Mouse (Mus musculus) intestine, embryonic 15.5 days (tissue): ENCODE measurements around the gene Traf3. TPM values are rescaled to one million over a fixed set of nuclear protein-coding genes. Genes with fewer than 3 reads are reported as not detected.

Source experiments
- ATAC-seq: fragments of 200-750 bp; cut with Nextera tagmentation; 2 replicates; pipeline ENCODE4 v1.8.0; 2017; ENCODE audit warnings: moderate TSS enrichment, moderate library complexity
- H3K27ac ChIP-seq: fragments of 300-500 bp; sonication (generic); 2 replicates; pipeline ENCODE4 v1.5.1; 2015; ENCODE audit warnings: mild to moderate bottlenecking, inconsistent platforms
- H3K27me3 ChIP-seq: fragments of 300-500 bp; sonication (generic); replicated peaks from 2 replicates; pipeline ENCODE4 v1.6.1; 2015; ENCODE audit warnings: inconsistent platforms
- H3K36me3 ChIP-seq: fragments of 300-500 bp; sonication (generic); 2 replicates; pipeline ENCODE4 v1.6.1; 2015; ENCODE audit warnings: inconsistent platforms
- H3K4me1 ChIP-seq: fragments of 300-500 bp; sonication (generic); replicated peaks from 2 replicates; pipeline ENCODE4 v1.6.1; 2015; ENCODE audit warnings: inconsistent platforms
- H3K4me2 ChIP-seq: fragments of 300-500 bp; sonication (generic); replicated peaks from 2 replicates; pipeline ENCODE4 v1.6.1; 2015; ENCODE audit warnings: mild to moderate bottlenecking, inconsistent platforms
- H3K4me3 ChIP-seq: fragments of 300-500 bp; sonication (generic); replicated peaks from 2 replicates; pipeline ENCODE4 v1.5.1; 2015; ENCODE audit warnings: inconsistent platforms
- H3K9ac ChIP-seq: fragments of 300-500 bp; sonication (generic); 2 replicates; pipeline ENCODE4 v1.6.1; 2015; ENCODE audit warnings: inconsistent platforms
- H3K9me3 ChIP-seq: fragments of 300-500 bp; sonication (generic); 2 replicates; pipeline ENCODE4 v1.6.1; 2016; ENCODE audit warnings: inconsistent platforms
- WGBS: fragments of 180-500 bp; shearing (Covaris S2); methylation state at CpG from one replicate; pipeline ENCODE4 v1.1.7; 2015; 5-methylcytosine and 5-hydroxymethylcytosine counted together
- polyA plus RNA-seq: library from polyadenylated mRNA; unstranded; fragments of >200 nt; fragmentation: Nextera tagmentation; extraction: Ambion mirVana; gene quantifications from 2 replicates; pipeline ENCODE4 v1.2.1, GENCODE M21; 2015

Gene Traf3
- polyA plus RNA-seq, 1 experiment from 2014 or later, result 7.8 TPM

DNA sequence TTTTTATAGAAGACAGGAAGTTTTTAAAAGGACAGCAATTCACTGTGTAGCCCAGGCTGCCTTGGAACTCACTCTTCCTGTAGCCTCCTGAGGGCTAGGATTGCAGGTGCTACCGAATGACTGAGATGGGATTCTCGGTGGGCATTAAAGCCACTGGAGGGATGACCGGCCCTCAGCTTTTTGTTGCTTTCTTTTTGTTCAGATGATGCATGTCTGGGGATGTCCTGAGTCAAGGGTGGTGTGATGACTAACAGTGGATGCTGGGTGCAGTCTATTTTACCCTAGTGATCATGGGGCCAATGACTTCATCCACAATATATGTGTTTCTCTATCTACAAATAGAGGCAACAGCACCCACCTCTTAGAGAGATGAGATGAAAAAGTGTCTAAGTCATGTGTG is 20.8 kb downstream of the Traf3 start:
- Histone ChIP-seq H3K9me3 (no peaks in the 10 kb centered on the region), H3K27me3 (no peaks in the 10 kb centered on the region), H3K9ac (no peak overlapping the region), H3K27ac (no peak overlapping the region), H3K4me2 (no peak overlapping the region), H3K4me1 (no peaks in the 10 kb centered on the region), H3K4me3 (no peak overlapping the region), H3K36me3 (no peaks in the 10 kb centered on the region)
- 91% methylated on average over 3 of the region's 3 CpGs for WGBS
- no peak for ATAC-seq

DNA sequence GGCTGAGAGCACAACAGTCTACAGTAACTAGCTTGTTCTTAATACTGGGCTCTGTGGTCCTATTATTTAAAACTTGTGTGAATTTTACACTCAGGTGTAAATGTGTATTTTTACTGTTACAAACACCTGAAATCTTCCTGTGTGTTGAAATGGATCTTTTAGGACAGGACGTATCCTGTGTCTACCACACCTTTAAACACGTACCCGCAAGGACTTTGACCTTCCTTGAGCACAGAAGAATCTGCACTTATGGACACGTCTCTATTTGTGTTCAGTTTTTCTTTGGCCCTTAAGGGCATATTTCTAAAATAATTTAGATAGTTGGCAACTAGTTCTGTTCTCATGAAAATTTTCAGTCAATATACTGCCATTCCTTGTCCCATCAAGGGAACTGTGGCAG is 22.1 kb downstream of the Traf3 start:
- H3K4me3 ChIP-seq, result no peak overlapping the region

DNA sequence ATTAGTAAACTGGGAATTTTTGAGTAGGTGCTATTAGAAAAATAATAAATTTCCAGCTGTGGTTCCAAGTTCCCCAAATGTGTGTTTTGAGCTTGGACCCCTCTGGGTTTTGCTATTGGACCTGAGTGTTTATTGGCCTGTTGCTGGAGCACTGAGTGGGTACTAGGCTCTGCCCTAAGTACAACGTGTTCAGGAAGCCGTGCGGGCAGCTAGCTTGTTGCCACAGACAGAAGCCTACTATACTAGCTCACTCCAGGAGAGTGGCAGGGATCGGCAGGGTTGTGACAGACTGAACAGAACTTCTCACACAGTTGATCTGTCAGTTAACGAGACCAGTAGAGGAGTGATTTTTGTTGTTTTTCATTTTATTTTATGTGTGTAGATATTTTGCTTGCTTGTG is 24.2 kb downstream of the Traf3 start:
- Histone ChIP-seq H3K4me2 (no peak overlapping the region), H3K27ac (no peak overlapping the region), H3K9ac (no peak overlapping the region), H3K9me3 (no peaks in the 10 kb centered on the region), H3K4me3 (no peak overlapping the region), H3K4me1 (peaks cover 11% of the 10 kb centered on the region), H3K36me3 (no peaks in the 10 kb centered on the region), H3K27me3 (no peaks in the 10 kb centered on the region)
- WGBS, result 92% methylated on average over 5 of the region's 5 CpGs
- no peak for ATAC-seq

More for the DNA sequence above, 22.1 kb downstream of the Traf3 start:
- peaks cover 5% of the 10 kb centered on the region for H3K4me1 ChIP-seq
- no peaks in the 10 kb centered on the region for H3K36me3 ChIP-seq
- H3K9me3 ChIP-seq, result no peaks in the 10 kb centered on the region
- no peak overlapping the region for H3K9ac ChIP-seq
- H3K27me3 ChIP-seq, result no peaks in the 10 kb centered on the region
- H3K27ac ChIP-seq, result no peak overlapping the region
- 73% methylated on average over 4 of the region's 4 CpGs for WGBS
- no peak overlapping the region for H3K4me2 ChIP-seq
- ATAC-seq, result no peak

DNA sequence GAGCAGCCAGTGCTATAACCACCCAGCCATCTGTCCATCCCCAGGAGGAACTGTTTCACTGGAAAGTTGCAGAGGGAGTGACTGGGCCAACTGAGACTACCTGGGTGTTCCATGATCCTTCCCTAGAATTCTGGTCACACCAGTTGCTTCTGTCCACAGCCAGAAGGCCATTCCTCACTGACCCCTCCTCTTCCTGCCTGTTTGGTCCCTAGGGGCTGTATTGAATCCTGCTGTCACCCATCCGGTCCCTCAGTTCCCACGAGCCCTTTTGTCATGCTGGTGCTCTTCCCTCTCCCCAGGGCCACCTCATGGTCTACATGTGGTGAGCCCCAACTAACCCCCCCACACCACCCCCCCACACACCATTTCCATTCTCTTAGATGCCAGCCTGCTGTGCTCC is 24.7 kb downstream of the Traf3 start:
- 75% methylated on average over 2 of the region's 2 CpGs for WGBS
- no peak for ATAC-seq

DNA sequence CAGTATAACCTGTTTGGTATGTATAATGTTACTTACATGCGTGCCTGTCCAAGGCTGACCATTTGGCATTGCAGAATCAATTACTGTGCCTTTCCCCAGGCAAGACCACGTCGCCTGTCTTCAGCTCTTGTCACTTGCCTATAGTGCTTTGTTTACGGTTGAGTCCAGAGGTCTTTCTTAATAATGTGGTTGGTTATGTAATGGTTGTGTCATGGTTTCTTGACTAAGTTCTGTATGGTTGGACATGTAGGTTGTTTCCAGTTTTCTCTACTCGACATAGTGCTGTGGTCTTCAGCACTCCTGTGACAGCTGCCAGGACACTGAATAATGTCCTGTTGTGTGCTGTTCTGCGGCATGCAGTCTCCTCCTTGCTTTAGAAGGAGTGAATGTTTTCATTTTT is 26.6 kb downstream of the Traf3 start:
- no peak for ATAC-seq
- Histone ChIP-seq H3K9me3 (no peaks in the 10 kb centered on the region), H3K27ac (no peak overlapping the region), H3K36me3 (no peaks in the 10 kb centered on the region), H3K4me3 (no peak overlapping the region), H3K4me1 (peaks cover 11% of the 10 kb centered on the region), H3K4me2 (no peak overlapping the region), H3K27me3 (no peaks in the 10 kb centered on the region), H3K9ac (no peak overlapping the region)
- WGBS, result 71% methylated on average over 6 of the region's 6 CpGs

More for the DNA sequence above, 24.7 kb downstream of the Traf3 start:
- H3K27me3 ChIP-seq, result no peaks in the 10 kb centered on the region
- no peaks in the 10 kb centered on the region for H3K9me3 ChIP-seq
- no peaks in the 10 kb centered on the region for H3K36me3 ChIP-seq
- H3K4me3 ChIP-seq, result no peak overlapping the region
- H3K9ac ChIP-seq, result no peak overlapping the region
- H3K4me1 ChIP-seq, result peaks cover 11% of the 10 kb centered on the region
- H3K4me2 ChIP-seq, result no peak overlapping the region
- no peak overlapping the region for H3K27ac ChIP-seq

DNA sequence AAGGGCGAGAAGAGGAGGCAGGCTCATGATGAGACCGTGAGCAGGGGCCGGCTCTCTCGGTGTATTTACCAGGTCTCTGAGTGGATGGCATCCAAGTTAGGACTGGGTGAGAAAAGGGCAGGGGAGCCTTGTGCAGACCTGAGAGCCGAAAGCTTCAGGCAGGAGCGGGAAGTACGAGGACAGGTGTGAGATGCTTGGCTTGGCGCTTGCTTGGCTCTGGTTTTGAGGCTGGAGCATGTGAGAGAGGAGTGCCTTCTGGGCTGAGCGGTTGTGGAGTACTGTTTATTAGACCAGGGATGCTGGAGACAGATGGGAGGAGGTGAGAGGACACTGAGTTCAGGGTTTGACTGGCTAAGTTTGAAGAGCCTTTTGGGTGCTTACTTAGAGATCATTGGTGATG is 27.2 kb downstream of the Traf3 start:
- H3K4me3 ChIP-seq, result no peak overlapping the region
- no peaks in the 10 kb centered on the region for H3K36me3 ChIP-seq
- no peaks in the 10 kb centered on the region for H3K9me3 ChIP-seq
- peaks cover 11% of the 10 kb centered on the region for H3K4me1 ChIP-seq
- WGBS, result 65% methylated on average over 9 of the region's 9 CpGs
- H3K4me2 ChIP-seq, result no peak overlapping the region
- ATAC-seq, result no peak
- H3K27me3 ChIP-seq, result no peaks in the 10 kb centered on the region
- no peak overlapping the region for H3K27ac ChIP-seq
- no peak overlapping the region for H3K9ac ChIP-seq

DNA sequence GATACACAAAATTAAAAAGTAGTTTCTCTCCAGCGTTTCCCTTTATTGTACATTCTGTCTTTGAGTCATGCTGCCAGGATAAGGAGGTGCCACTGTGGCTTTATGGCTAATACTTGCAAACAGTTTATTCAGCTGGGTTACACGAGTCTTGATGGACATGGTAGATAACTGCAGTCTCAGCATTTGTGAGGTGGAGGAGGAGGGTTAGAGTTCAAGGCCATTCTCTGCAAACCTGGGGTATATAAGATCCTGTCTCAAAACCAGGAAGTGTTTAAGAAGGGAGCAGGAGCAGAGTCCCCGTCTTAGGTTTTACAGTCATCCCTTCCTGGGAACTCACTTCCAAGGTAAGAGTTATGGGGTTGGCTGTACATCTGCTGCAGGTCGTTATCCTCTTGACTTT is 30.4 kb downstream of the Traf3 start:
- Histone ChIP-seq H3K4me3 (no peak overlapping the region), H3K9ac (no peak overlapping the region), H3K9me3 (no peaks in the 10 kb centered on the region), H3K4me1 (peaks cover 11% of the 10 kb centered on the region), H3K36me3 (no peaks in the 10 kb centered on the region), H3K4me2 (no peak overlapping the region), H3K27ac (no peak overlapping the region), H3K27me3 (no peaks in the 10 kb centered on the region)
- ATAC-seq, result 0 out of 2 replicates have a peak, but pooled peaks have one; percentile 56
- 60% methylated on average over 4 of the region's 4 CpGs for WGBS

DNA sequence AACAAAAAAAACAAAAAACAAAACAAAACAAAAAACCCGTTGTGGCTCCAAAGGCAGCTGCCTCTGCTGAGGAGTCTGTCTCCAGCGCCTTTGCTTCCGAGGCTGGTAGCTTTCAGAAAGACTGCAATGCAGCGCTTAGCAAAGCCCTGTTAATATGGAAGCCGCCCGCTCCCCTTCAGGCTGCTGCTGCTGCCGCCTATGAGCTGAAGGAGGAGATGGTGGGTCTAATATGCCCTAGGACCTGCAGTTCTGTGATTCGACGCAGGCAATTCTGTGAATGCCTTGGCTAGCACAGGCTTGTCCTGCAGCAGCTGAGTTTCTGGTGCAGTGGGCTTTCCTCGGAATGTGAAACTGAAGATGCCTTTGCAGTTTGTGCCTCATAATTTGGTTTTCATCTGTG is 36.9 kb downstream of the Traf3 start:
- 71% methylated on average over 10 of the region's 10 CpGs for WGBS
- Histone ChIP-seq H3K9ac (no peak overlapping the region), H3K4me1 (no peaks in the 10 kb centered on the region), H3K9me3 (no peaks in the 10 kb centered on the region), H3K4me2 (no peak overlapping the region), H3K36me3 (no peaks in the 10 kb centered on the region), H3K27ac (no peak overlapping the region), H3K27me3 (no peaks in the 10 kb centered on the region), H3K4me3 (no peak overlapping the region)
- ATAC-seq, result no peak

DNA sequence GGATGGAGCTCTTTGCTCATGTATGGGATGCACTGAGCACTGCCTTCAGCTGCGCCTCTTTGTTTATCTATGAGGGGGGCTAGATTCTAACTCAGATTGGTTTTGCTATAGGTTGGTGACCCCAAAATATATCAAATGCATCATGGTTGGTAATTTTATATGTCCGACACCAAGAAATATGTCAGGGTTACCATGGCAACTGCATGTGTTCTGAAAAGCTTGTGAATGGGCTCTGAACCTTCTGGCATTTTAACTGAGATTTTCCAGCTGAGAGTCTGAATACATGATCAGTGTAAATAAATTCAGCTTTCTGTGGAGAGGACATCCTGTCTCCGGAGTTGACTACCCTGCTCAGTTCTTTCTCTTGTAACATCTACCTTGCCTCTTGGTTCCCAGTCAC is 37.8 kb downstream of the Traf3 start:
- WGBS, result 69% methylated on average over 3 of the region's 3 CpGs
- Histone ChIP-seq H3K27ac (no peak overlapping the region), H3K9ac (no peak overlapping the region), H3K36me3 (0 out of 2 replicates have a peak, but pooled peaks cover under 1% of the 10 kb centered on the region), H3K4me1 (no peaks in the 10 kb centered on the region), H3K9me3 (no peaks in the 10 kb centered on the region), H3K4me3 (no peak overlapping the region), H3K4me2 (no peak overlapping the region), H3K27me3 (no peaks in the 10 kb centered on the region)
- ATAC-seq, result no peak

DNA sequence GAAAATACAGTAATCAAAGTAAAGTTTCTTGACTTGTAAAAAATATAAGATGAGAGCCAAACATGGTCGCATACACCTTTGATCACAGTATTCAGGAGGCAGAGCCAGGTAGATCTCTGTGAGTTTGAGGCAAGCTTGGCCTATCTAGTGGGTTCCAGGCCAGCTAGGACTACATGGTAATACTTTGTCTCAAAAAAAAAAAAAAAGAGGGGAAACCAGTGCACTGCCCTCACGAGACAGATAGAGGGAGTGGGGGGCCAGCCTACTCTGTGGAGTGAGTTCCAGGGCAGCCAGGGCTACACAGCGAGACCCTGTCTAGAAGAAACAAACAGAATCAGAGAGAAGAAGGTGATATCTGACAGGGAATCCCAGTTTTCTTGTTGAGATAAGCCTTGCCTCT is 41.5 kb downstream of the Traf3 start:
- Histone ChIP-seq H3K4me3 (no peak overlapping the region), H3K9me3 (no peaks in the 10 kb centered on the region), H3K9ac (no peak overlapping the region), H3K36me3 (0 out of 2 replicates have a peak, but pooled peaks cover 3% of the 10 kb centered on the region), H3K27me3 (no peaks in the 10 kb centered on the region), H3K27ac (no peak overlapping the region), H3K4me2 (no peak overlapping the region), H3K4me1 (no peaks in the 10 kb centered on the region)
- 70% methylated on average over 3 of the region's 3 CpGs for WGBS
- ATAC-seq, result no peak

DNA sequence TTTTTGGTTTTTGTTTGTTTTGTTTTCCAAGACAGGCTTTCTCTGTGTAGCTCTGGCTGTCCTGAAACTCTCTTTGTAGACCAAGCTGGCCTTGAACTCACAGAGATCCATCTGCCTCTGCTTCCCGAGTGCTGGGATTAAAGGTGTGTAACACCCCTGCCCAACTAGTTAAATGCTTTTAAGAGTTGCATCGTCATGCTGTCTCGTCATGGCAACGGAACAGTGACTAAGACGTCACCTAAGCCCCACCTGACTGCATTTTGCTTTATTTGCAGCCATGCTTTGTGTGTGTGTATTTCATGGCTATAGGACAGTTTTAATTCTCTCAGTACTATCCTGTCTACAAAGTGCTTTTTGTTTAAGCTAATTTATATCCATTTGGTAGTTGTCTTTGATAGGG is 45.6 kb downstream of the Traf3 start:
- Histone ChIP-seq H3K36me3 (0 out of 2 replicates have a peak, but pooled peaks cover 3% of the 10 kb centered on the region), H3K4me3 (no peak overlapping the region), H3K9me3 (no peaks in the 10 kb centered on the region), H3K27ac (no peak overlapping the region), H3K27me3 (no peaks in the 10 kb centered on the region), H3K9ac (no peak overlapping the region), H3K4me2 (no peak overlapping the region), H3K4me1 (no peaks in the 10 kb centered on the region)
- WGBS, result 84% methylated on average over 5 of the region's 5 CpGs
- ATAC-seq, result no peak

DNA sequence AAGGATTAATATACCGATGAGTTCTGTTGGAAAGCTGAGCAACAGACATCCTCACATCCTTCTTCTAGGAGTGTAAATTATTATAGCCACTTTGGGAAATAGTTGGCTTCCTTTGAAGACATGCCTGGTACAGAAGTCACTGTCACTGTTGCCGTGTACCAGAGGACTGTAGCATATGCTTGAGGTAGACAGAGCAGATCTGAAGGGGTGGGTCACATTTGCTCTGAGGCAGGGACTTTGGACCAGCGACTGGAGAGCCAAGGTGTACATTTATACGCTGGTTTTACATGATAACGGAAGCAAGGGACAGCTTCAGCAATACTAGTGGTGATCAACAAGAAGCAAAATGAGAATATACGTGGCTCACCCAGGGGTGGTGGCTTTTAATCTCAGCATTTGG is 52.7 kb downstream of the Traf3 start:
- Histone ChIP-seq H3K4me1 (no peaks in the 10 kb centered on the region), H3K4me2 (no peak overlapping the region), H3K9me3 (no peaks in the 10 kb centered on the region), H3K4me3 (no peak overlapping the region), H3K9ac (no peak overlapping the region), H3K36me3 (peaks cover 10% of the 10 kb centered on the region; the same call in 1 of the 2 replicates), H3K27me3 (no peaks in the 10 kb centered on the region), H3K27ac (no peak overlapping the region)
- 80% methylated on average over 6 of the region's 6 CpGs for WGBS
- 0 out of 2 replicates have a peak, but pooled peaks have one; percentile 51 for ATAC-seq

DNA sequence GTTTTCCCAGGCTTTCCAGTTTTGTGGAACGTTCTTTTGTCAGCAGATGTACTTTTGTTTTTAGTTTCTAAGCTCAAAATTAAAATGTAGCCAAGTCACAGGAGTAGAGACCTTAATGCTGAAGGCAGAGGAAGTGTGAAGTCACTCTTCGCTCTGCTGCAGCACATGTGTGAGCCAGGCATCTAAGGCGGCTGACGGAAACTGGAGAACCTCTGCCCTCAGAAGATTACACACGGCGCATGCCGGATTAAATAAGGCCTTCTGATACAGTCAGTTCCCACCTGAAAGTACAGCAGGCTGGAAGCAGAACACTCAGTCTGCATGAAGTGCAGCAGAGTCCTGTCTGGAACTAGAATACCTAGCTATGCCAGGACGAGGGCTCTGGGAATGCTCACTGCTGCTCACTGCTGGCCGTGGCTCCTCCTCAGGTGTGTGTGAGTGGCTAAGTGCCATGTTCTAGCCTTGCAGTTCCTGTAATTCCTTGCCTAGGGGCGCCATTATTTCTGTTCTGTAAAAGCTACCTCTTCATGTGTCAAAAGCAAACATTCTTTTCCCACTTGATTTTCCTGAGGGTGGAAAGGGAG is 59.1 kb downstream of the Traf3 start:
- WGBS, result 69% methylated on average over 10 of the region's 10 CpGs
- Histone ChIP-seq H3K4me1 (no peaks in the 10 kb centered on the region), H3K9me3 (no peaks in the 10 kb centered on the region), H3K9ac (no peak overlapping the region), H3K4me2 (no peak overlapping the region), H3K4me3 (no peak overlapping the region), H3K27me3 (no peaks in the 10 kb centered on the region), H3K27ac (no peak overlapping the region), H3K36me3 (peaks cover 10% of the 10 kb centered on the region; the same call in 1 of the 2 replicates)
- no peak for ATAC-seq
